Mouse (Mus musculus): Measurements from ENCODE around the gene Slx4ip. TPM values are rescaled to one million over a fixed set of nuclear protein-coding genes. Genes with fewer than 3 reads are reported as not detected.
A peak's percentile ranks its signal among the peaks of the same experiment; 100 is the strongest.
"Not testable (repeated sequence)": the region's sequence is repeated elsewhere in the genome, so short reads cannot be mapped to it uniquely, and the experiment has no call there.

Slx4ip gene
- 8.7 and 9.4 TPM in 2 replicates for polyA plus RNA-seq (2014; fragmentation: Nextera tagmentation; extraction: Ambion mirVana)

GRCm38 (mm10) chr2:136891068-136891950 is at the start of gene Slx4ip, which contains the start of the genes AL731706.1 and Mkks:
Gene Slx4ip, plus strand, starts transcription at chr2:136891218.
Gene AL731706.1, minus strand, starts transcription at chr2:136891389.
Gene Mkks, minus strand, starts transcription at chr2:136891389.
- ATAC-seq (ENCODE audit: insufficient read depth, low FRiP score, low TSS enrichment): peak; percentile 98
- DNase-seq (ENCODE audit: low spot score): peak; percentile 99
- Histone ChIP-seq H3K27me3 (ENCODE audit: control insufficient read depth, insufficient read depth, low read length) (no peaks in the 10 kb centered on the region), H3K9ac (ENCODE audit: low read length) (peak within 1 kb of the TSS; percentile 81), H3K36me3 (ENCODE audit: control insufficient read depth, insufficient read depth, low read length) (no peaks in the 10 kb centered on the region), H3K27ac (ENCODE audit: low read depth, low read length) (peak within 1 kb of the TSS; percentile 81), H3K4me2 (ENCODE audit: low read depth) (peak within 1 kb of the TSS; percentile 42), H3K4me1 (ENCODE audit: control insufficient read depth, insufficient read depth, low read length) (no peaks in the 10 kb centered on the region), H3K4me3 (ENCODE audit: low read depth, low read length) (peak within 1 kb of the TSS; percentile 70), H3K9me3 (ENCODE audit: control insufficient read depth, low read length) (no peaks in the 10 kb centered on the region)
- WGBS: under 1% methylated on average over 49 of the region's 49 CpGs

- H3K9me3 ChIP-seq (ENCODE audit: control insufficient read depth, low read length): no peaks in the 10 kb centered on the region
- H3K9ac ChIP-seq (ENCODE audit: low read length): no peak overlapping the region
- no peaks in the 10 kb centered on the region for H3K36me3 ChIP-seq (ENCODE audit: control insufficient read depth, insufficient read depth, low read length)
- ATAC-seq (ENCODE audit: insufficient read depth, low FRiP score, low TSS enrichment) (no peak), DNase-seq (ENCODE audit: low spot score) (no peak)
- H3K27me3 ChIP-seq (ENCODE audit: control insufficient read depth, insufficient read depth, low read length): no peaks in the 10 kb centered on the region
- H3K4me2 ChIP-seq (ENCODE audit: low read depth): no peak overlapping the region
- H3K27ac ChIP-seq (ENCODE audit: low read depth, low read length): no peak overlapping the region
- no peak overlapping the region for H3K4me3 ChIP-seq (ENCODE audit: low read depth, low read length)
- no peaks in the 10 kb centered on the region; the same call in 1 of the 2 replicates for H3K4me1 ChIP-seq (ENCODE audit: control insufficient read depth, insufficient read depth, low read length)
- WGBS: 77% methylated on average over 3 of the region's 3 CpGs
These were observed 40.7 kb upstream of the Slx4ip start for GRCm38 (mm10) chr2:136850366-136850765.

- 35% methylated on average over 5 of the region's 5 CpGs for WGBS
- no peak overlapping the region for H3K4me2 ChIP-seq (ENCODE audit: low read depth)
- no peak overlapping the region for H3K4me3 ChIP-seq (ENCODE audit: low read depth, low read length)
- no peaks in the 10 kb centered on the region for H3K36me3 ChIP-seq (ENCODE audit: control insufficient read depth, insufficient read depth, low read length)
- no peaks in the 10 kb centered on the region for H3K9me3 ChIP-seq (ENCODE audit: control insufficient read depth, low read length)
- H3K4me1 ChIP-seq (ENCODE audit: control insufficient read depth, insufficient read depth, low read length): no peaks in the 10 kb centered on the region; the same call in 1 of the 2 replicates
- no peaks in the 10 kb centered on the region for H3K27me3 ChIP-seq (ENCODE audit: control insufficient read depth, insufficient read depth, low read length)
- H3K27ac ChIP-seq (ENCODE audit: low read depth, low read length): no peak overlapping the region
- peak; percentile 26 for DNase-seq (ENCODE audit: low spot score)
- ATAC-seq (ENCODE audit: insufficient read depth, low FRiP score, low TSS enrichment): no peak
- H3K9ac ChIP-seq (ENCODE audit: low read length): no peak overlapping the region
These were observed 36.3 kb upstream of the Slx4ip start for GRCm38 (mm10) chr2:136854543-136855388.

DNA sequence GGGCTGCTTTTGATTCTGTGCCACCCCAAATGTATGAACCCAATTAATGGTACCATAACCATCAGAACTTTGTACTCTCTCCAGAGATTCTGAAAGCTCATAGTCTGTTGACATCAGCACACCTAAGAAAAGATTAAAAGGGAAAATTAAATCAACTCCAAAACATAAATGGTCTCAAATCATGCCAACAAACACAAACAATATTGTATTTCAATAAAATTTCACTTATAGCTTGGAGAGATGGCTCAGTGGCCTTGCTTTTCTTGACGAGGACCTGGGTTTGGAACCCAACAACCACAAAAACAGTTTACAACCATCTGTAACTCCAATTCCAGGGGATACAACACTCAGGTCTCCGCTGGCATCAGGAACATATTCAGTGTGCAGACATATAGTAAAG is 5.4 kb upstream of the Slx4ip start, which contains the start of gene AL731706.2:
AL731706.2 (minus strand) TSS at position 101 of the 400 bp plus-strand sequence.
- H3K9ac ChIP-seq (ENCODE audit: low read length): no peak within 1 kb of the TSS
- no peaks in the 10 kb centered on the region for H3K4me1 ChIP-seq (ENCODE audit: control insufficient read depth, insufficient read depth, low read length)
- no peaks in the 10 kb centered on the region for H3K9me3 ChIP-seq (ENCODE audit: control insufficient read depth, low read length)
- DNase-seq (ENCODE audit: low spot score) (no peak), ATAC-seq (ENCODE audit: insufficient read depth, low FRiP score, low TSS enrichment) (no peak)
- no peak within 1 kb of the TSS for H3K4me3 ChIP-seq (ENCODE audit: low read depth, low read length)
- no peaks in the 10 kb centered on the region for H3K27me3 ChIP-seq (ENCODE audit: control insufficient read depth, insufficient read depth, low read length)
- H3K4me2 ChIP-seq (ENCODE audit: low read depth): no peak within 1 kb of the TSS
- no peak within 1 kb of the TSS for H3K27ac ChIP-seq (ENCODE audit: low read depth, low read length)
- no peaks in the 10 kb centered on the region for H3K36me3 ChIP-seq (ENCODE audit: control insufficient read depth, insufficient read depth, low read length)
- 98% methylated on average over 2 of the region's 2 CpGs for WGBS

DNA sequence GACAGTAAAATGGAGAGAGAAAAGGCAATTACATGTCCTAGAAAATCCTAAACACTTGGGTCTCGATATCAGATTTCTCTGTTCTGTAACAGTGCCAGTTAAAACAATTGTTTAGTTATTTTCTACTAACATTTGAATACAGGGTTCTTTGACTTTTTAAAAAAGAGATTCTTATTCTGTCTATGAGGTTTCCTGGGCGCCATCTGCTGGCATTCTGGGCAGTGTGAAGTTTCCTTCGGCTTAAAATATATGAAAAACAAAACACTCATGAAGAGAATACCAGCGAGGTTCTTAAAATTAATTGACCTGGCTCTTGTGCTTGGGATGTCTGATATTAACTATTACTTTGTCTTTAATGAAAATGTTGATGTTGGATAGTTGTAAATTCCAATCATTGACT is 4.2 kb upstream of the Slx4ip start:
- Histone ChIP-seq H3K36me3 (ENCODE audit: control insufficient read depth, insufficient read depth, low read length) (no peaks in the 10 kb centered on the region), H3K9me3 (ENCODE audit: control insufficient read depth, low read length) (no peaks in the 10 kb centered on the region), H3K9ac (ENCODE audit: low read length) (no peak overlapping the region), H3K27ac (ENCODE audit: low read depth, low read length) (no peak overlapping the region), H3K4me3 (ENCODE audit: low read depth, low read length) (no peak overlapping the region), H3K4me1 (ENCODE audit: control insufficient read depth, insufficient read depth, low read length) (no peaks in the 10 kb centered on the region), H3K27me3 (ENCODE audit: control insufficient read depth, insufficient read depth, low read length) (no peaks in the 10 kb centered on the region), H3K4me2 (ENCODE audit: low read depth) (no peak overlapping the region)
- ATAC-seq (ENCODE audit: insufficient read depth, low FRiP score, low TSS enrichment) (no peak), DNase-seq (ENCODE audit: low spot score) (peak; percentile 23)
- 78% methylated on average over 4 of the region's 4 CpGs for WGBS

- H3K9ac ChIP-seq (ENCODE audit: low read length): peak overlapping the region; percentile 81
- not testable (repeated sequence) for DNase-seq (ENCODE audit: low spot score)
- 5% methylated on average over 15 of the region's 15 CpGs for WGBS
These were observed 326 bp upstream of the Slx4ip start for GRCm38 (mm10) chr2:136890716-136891067.

DNA sequence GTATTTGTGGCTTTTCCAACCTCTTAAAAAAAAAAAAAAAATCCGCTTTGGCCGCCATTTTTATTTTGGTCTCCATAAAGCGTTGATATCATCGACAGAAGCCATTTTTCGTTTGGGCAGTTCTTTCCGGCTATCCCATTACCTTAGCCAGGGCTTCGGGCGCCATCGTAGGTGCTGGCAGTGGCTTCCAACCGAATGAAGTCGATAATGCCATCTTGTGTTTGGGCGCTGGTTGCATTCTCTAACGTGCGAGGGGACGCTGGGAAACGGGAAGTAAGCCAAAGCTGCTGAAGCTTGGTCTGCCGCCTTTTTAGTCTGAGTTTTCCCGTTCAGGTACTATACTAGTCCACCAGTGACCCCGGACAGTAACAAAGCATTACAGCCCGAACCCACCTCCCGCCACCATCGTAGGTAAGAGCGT is 943 bp downstream of the Slx4ip start:
- Histone ChIP-seq H3K36me3 (ENCODE audit: control insufficient read depth, insufficient read depth, low read length) (no peaks in the 10 kb centered on the region), H3K27ac (ENCODE audit: low read depth, low read length) (peak overlapping the region; percentile 34; the same call in 1 of the 2 replicates), H3K27me3 (ENCODE audit: control insufficient read depth, insufficient read depth, low read length) (no peaks in the 10 kb centered on the region), H3K4me3 (ENCODE audit: low read depth, low read length) (peak overlapping the region; percentile 70), H3K9me3 (ENCODE audit: control insufficient read depth, low read length) (no peaks in the 10 kb centered on the region), H3K4me1 (ENCODE audit: control insufficient read depth, insufficient read depth, low read length) (no peaks in the 10 kb centered on the region), H3K4me2 (ENCODE audit: low read depth) (peak overlapping the region; percentile 42), H3K9ac (ENCODE audit: low read length) (peak overlapping the region; percentile 52; the same call in 1 of the 2 replicates)
- DNase-seq (ENCODE audit: low spot score): peak; percentile 94
- under 1% methylated on average over 23 of the region's 23 CpGs for WGBS
- ATAC-seq (ENCODE audit: insufficient read depth, low FRiP score, low TSS enrichment): peak; percentile 77

More at GRCm38 (mm10) chr2:136890716-136891067, 326 bp upstream of the Slx4ip start:
- peak overlapping the region; percentile 70 for H3K4me3 ChIP-seq (ENCODE audit: low read depth, low read length)
- not testable (repeated sequence) for H3K36me3 ChIP-seq (ENCODE audit: control insufficient read depth, insufficient read depth, low read length); H3K9me3 ChIP-seq (ENCODE audit: control insufficient read depth, low read length); H3K27me3 ChIP-seq (ENCODE audit: control insufficient read depth, insufficient read depth, low read length); H3K4me1 ChIP-seq (ENCODE audit: control insufficient read depth, insufficient read depth, low read length)
- ATAC-seq (ENCODE audit: insufficient read depth, low FRiP score, low TSS enrichment): peak; percentile 75
- H3K27ac ChIP-seq (ENCODE audit: low read depth, low read length): peak overlapping the region; percentile 81
- peak overlapping the region; percentile 27 for H3K4me2 ChIP-seq (ENCODE audit: low read depth)

DNA sequence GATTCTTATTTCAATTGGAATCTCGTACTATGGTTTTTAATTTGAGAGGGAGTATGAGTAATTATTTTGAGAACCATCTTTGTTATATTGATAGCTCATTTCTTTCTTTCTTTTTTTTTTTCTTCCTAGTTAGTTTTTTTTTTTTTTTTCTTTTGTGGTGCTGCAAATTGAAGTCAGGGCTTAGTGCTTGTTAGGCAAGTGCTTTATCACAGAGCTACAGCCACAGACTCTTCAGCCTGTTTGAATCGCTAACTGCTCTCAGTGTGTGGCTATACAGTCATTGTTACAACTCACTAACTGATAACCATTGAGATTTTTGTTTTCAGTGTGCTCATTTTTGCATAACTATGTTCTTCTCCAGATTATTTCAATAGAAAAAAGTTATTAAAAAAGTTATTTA is 3.5 kb downstream of the Slx4ip start:
- no peak for ATAC-seq (ENCODE audit: insufficient read depth, low FRiP score, low TSS enrichment)
- Histone ChIP-seq H3K36me3 (ENCODE audit: control insufficient read depth, insufficient read depth, low read length) (no peaks in the 10 kb centered on the region), H3K27ac (ENCODE audit: low read depth, low read length) (no peak overlapping the region), H3K9me3 (ENCODE audit: control insufficient read depth, low read length) (no peaks in the 10 kb centered on the region), H3K4me1 (ENCODE audit: control insufficient read depth, insufficient read depth, low read length) (no peaks in the 10 kb centered on the region), H3K9ac (ENCODE audit: low read length) (no peak overlapping the region), H3K27me3 (ENCODE audit: control insufficient read depth, insufficient read depth, low read length) (no peaks in the 10 kb centered on the region), H3K4me3 (ENCODE audit: low read depth, low read length) (no peak overlapping the region), H3K4me2 (ENCODE audit: low read depth) (no peak overlapping the region)
- 80% methylated on average over 2 of the region's 2 CpGs for WGBS
- DNase-seq (ENCODE audit: low spot score): no peak
